Mouse (Mus musculus): ENCODE data around the gene Trim31. TPM values are rescaled to one million over a fixed set of nuclear protein-coding genes. Genes with fewer than 3 reads are reported as not detected.
"Not testable (repeated sequence)": the region's sequence is repeated elsewhere in the genome, so short reads cannot be mapped to it uniquely, and the experiment has no call there.

Gene Trim31
- total RNA-seq, 1 experiment: not detected

DNA sequence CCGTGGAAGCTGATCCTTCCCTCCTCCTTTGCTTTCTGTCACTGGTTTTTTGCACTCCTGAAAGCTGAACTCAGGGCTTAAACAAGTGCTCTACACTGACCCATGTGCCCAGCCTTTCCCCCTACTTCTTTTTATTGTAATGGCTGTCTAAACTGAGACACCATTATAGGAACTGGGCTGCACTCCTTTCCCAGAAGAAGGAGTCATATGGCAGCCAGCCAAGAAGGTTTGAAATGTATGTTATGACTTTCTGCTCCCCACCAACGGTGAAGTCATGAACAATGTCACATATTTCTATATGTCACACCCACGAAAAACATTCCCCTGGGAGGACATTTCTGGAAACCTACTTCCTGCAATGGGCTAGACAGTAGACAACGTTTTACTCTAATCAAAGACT, 23.3 kb upstream of the Trim31 start:
- Histone ChIP-seq H3K4me1 (ENCODE audit: control insufficient read depth in 2 of 2, insufficient read depth in 2 of 2, low read length in 2 of 2, poor library complexity in 1 of 2) (peaks cover 0 to 3% of the 10 kb centered on the region in 2 experiments; a peak in 1 of 4 replicates), H3K9me3 (ENCODE audit: control insufficient read depth, insufficient read depth, low read depth, low read length) (no peaks in the 10 kb centered on the region), H3K36me3 (ENCODE audit: control insufficient read depth, insufficient read depth, low read length, poor library complexity, severe bottlenecking) (no peaks in the 10 kb centered on the region), H3K27ac (ENCODE audit: insufficient read depth, low read depth, low read length, poor library complexity, severe bottlenecking) (no peak overlapping the region), H3K4me3 (ENCODE audit: insufficient read depth in 1 of 2, low read depth in 1 of 2, low read length in 2 of 2, poor library complexity in 1 of 2, severe bottlenecking in 1 of 2) (no peak overlapping the region), H3K9ac (ENCODE audit: insufficient read depth, low read depth, low read length, poor library complexity, severe bottlenecking) (no peak overlapping the region)
- no peak for DNase-seq (ENCODE audit: low read depth, low spot score)
- TF ChIP-seq MAFK (IDR thresholded peaks at IDR 0.05; ENCODE audit: insufficient read depth, low read depth, low read length): no peak
- no peak for TF ChIP-seq CHD2 (IDR thresholded peaks at IDR 0.05; ENCODE audit: low read depth, low read length)
- no peak for TF ChIP-seq ZNF384 (IDR thresholded peaks at IDR 0.05; ENCODE audit: low read depth, low read length)
- no peak for TF ChIP-seq HCFC1 (IDR thresholded peaks at IDR 0.05; ENCODE audit: borderline replicate concordance, insufficient read depth, low read length)
- TF ChIP-seq ZC3H11A (IDR thresholded peaks at IDR 0.05; ENCODE audit: borderline replicate concordance, low read depth, low read length): no peak
- in situ Hi-C loops (cut with MboI; ENCODE audit: low sequenced_read_pairs in 2 of 2, unreplicated experiment in 2 of 2): no loop called here

DNA sequence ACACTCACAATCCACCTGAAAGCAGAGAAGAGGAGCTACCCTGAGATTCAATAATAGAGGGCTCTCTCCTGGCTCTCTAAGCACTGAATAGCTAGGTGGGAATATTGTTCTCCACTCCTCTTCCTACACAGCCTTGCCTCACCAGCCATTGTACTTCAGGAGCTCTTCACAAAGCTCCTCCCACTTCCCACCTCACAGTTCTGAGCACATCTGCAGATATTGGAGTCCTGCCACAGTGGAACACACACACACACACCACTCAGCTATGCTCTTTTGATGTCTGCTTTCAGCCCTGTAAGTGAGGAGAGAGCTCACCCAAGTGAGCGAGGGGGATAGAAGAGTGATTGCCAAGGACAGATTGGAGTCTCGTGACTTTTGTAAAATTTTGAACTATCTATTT, 14.6 kb upstream of the Trim31 start:
- Histone ChIP-seq H3K36me3 (ENCODE audit: control insufficient read depth, insufficient read depth, low read length, poor library complexity, severe bottlenecking) (no peaks in the 10 kb centered on the region), H3K4me3 (ENCODE audit: insufficient read depth in 1 of 2, low read depth in 1 of 2, low read length in 2 of 2, poor library complexity in 1 of 2, severe bottlenecking in 1 of 2) (no peak overlapping the region), H3K9me3 (ENCODE audit: control insufficient read depth, insufficient read depth, low read depth, low read length) (no peaks in the 10 kb centered on the region), H3K4me1 (ENCODE audit: control insufficient read depth in 2 of 2, insufficient read depth in 2 of 2, low read length in 2 of 2, poor library complexity in 1 of 2) (no peaks in the 10 kb centered on the region), H3K9ac (ENCODE audit: insufficient read depth, low read depth, low read length, poor library complexity, severe bottlenecking) (no peak overlapping the region), H3K27ac (ENCODE audit: insufficient read depth, low read depth, low read length, poor library complexity, severe bottlenecking) (no peak overlapping the region)
- TF ChIP-seq MAFK (IDR thresholded peaks at IDR 0.05; ENCODE audit: insufficient read depth, low read depth, low read length) (no peak), CHD2 (IDR thresholded peaks at IDR 0.05; ENCODE audit: low read depth, low read length) (no peak), HCFC1 (IDR thresholded peaks at IDR 0.05; ENCODE audit: borderline replicate concordance, insufficient read depth, low read length) (no peak), ZNF384 (IDR thresholded peaks at IDR 0.05; ENCODE audit: low read depth, low read length) (no peak), ZC3H11A (IDR thresholded peaks at IDR 0.05; ENCODE audit: borderline replicate concordance, low read depth, low read length) (no peak)
- no peak for DNase-seq (ENCODE audit: low read depth, low spot score)
- in situ Hi-C loops (cut with MboI; ENCODE audit: low sequenced_read_pairs in 2 of 2, unreplicated experiment in 2 of 2): no loop called here

DNA sequence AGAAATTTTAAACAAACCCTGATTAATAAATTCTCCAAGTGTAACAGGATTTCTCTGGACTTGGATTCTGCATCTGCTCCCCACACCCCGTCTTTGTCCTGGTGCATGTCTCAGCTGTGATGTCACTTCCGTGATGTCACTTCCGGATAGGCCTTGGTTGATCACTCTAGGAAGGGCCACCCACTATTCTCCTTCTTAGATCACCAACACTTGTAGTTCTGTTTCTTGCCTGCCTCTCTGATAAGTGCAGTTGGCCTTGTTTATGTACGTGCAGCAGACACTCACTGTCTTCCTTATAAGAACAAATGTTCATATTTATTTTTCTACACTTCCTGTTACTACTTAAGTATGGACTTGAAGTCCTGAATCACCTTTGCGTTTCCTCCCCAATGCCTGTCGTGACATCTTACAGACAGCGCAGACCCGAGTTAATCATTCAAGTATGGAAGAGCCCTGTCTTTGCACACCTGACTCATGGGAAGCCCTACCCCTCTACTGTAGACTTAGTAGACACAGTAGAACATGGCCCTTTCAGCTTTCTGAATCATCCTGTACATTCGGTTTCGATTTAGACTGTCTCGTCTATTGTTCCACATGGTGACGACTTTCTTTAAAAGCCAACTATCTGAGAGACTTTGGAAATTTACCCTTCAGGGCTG, 12.7 kb upstream of the Trim31 start:
- no peaks in the 10 kb centered on the region for H3K4me1 ChIP-seq (ENCODE audit: control insufficient read depth in 2 of 2, insufficient read depth in 2 of 2, low read length in 2 of 2, poor library complexity in 1 of 2)
- DNase-seq (ENCODE audit: low read depth, low spot score): no peak

DNA sequence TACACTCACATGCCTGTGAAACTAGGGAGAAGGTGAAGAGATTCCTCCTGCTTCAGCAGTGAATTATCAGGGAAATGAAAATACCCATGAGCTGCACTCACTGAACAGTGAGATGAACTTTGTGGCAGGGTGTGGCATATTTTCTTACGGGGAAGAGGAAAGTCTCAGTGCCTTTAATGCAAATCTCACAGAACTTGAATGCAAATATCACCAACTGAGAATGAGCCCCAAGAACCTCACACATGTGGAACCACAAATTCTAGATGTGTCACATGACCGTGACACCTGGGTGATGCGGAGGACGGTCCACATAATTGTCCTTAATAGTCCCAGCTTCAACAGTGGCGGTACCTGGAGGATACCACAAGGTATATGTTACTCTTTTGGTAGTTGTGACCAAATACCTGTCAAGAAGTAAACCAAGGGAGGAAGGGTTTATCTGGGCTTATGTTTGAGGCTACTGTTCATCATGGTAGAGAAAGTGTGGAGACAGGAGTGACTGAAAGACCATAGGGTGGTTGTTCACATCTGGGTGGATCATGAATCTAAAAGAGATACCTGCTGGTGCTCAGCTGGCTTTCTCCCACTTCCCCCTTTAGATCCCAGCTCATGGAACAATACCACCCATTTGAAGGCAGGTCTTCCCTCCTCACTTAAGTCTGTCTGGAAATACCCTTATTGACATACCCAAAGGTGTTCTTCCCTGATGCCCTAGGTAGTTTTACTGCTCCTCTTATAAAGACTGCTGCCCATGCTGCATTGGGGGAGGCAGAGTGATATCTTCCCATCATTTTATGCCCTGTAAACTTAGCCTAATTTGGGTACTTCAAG, 7.6 kb upstream of the Trim31 start, which contains the start of gene Trim40:
TSS of gene Trim40 (minus strand) at position 51 of the 831 bp plus-strand sequence.
- no peak within 1 kb of the TSS for H3K27ac ChIP-seq (ENCODE audit: insufficient read depth, low read depth, low read length, poor library complexity, severe bottlenecking)
- H3K36me3 ChIP-seq (ENCODE audit: control insufficient read depth, insufficient read depth, low read length, poor library complexity, severe bottlenecking): no peaks in the 10 kb centered on the region
- no peaks in the 10 kb centered on the region for H3K4me1 ChIP-seq (ENCODE audit: control insufficient read depth in 2 of 2, insufficient read depth in 2 of 2, low read length in 2 of 2, poor library complexity in 1 of 2)
- no peak within 1 kb of the TSS for H3K9ac ChIP-seq (ENCODE audit: insufficient read depth, low read depth, low read length, poor library complexity, severe bottlenecking)
- no peak for DNase-seq (ENCODE audit: low read depth, low spot score)
- no peak for TF ChIP-seq HCFC1 (IDR thresholded peaks at IDR 0.05; ENCODE audit: borderline replicate concordance, insufficient read depth, low read length)
- TF ChIP-seq ZNF384 (IDR thresholded peaks at IDR 0.05; ENCODE audit: low read depth, low read length): no peak
- no peak for TF ChIP-seq CHD2 (IDR thresholded peaks at IDR 0.05; ENCODE audit: low read depth, low read length)
- no peak for TF ChIP-seq MAFK (IDR thresholded peaks at IDR 0.05; ENCODE audit: insufficient read depth, low read depth, low read length)
- no peak for TF ChIP-seq ZC3H11A (IDR thresholded peaks at IDR 0.05; ENCODE audit: borderline replicate concordance, low read depth, low read length)
- H3K4me3 ChIP-seq (ENCODE audit: insufficient read depth in 1 of 2, low read depth in 1 of 2, low read length in 2 of 2, poor library complexity in 1 of 2, severe bottlenecking in 1 of 2): no peak within 1 kb of the TSS
- no peaks in the 10 kb centered on the region for H3K9me3 ChIP-seq (ENCODE audit: control insufficient read depth, insufficient read depth, low read depth, low read length)
- in situ Hi-C loops (cut with MboI; ENCODE audit: low sequenced_read_pairs in 2 of 2, unreplicated experiment in 2 of 2): loop anchor here (5.0 to 10.0 kb wide), 2 partner anchors 312 to 315 kb away; partner anchors contain the start of gene Olfr94 (in 2 of the 2)

More for the DNA sequence above, 12.7 kb upstream of the Trim31 start:
- no peaks in the 10 kb centered on the region for H3K9me3 ChIP-seq (ENCODE audit: control insufficient read depth, insufficient read depth, low read depth, low read length)
- in situ Hi-C loops (cut with MboI; ENCODE audit: low sequenced_read_pairs in 2 of 2, unreplicated experiment in 2 of 2): no loop called here
- no peak for TF ChIP-seq HCFC1 (IDR thresholded peaks at IDR 0.05; ENCODE audit: borderline replicate concordance, insufficient read depth, low read length)
- TF ChIP-seq CHD2 (IDR thresholded peaks at IDR 0.05; ENCODE audit: low read depth, low read length): no peak
- TF ChIP-seq MAFK (IDR thresholded peaks at IDR 0.05; ENCODE audit: insufficient read depth, low read depth, low read length): no peak
- H3K4me3 ChIP-seq (ENCODE audit: insufficient read depth in 1 of 2, low read depth in 1 of 2, low read length in 2 of 2, poor library complexity in 1 of 2, severe bottlenecking in 1 of 2): no peak overlapping the region
- no peak overlapping the region for H3K9ac ChIP-seq (ENCODE audit: insufficient read depth, low read depth, low read length, poor library complexity, severe bottlenecking)
- no peaks in the 10 kb centered on the region for H3K36me3 ChIP-seq (ENCODE audit: control insufficient read depth, insufficient read depth, low read length, poor library complexity, severe bottlenecking)
- H3K27ac ChIP-seq (ENCODE audit: insufficient read depth, low read depth, low read length, poor library complexity, severe bottlenecking): no peak overlapping the region

DNA sequence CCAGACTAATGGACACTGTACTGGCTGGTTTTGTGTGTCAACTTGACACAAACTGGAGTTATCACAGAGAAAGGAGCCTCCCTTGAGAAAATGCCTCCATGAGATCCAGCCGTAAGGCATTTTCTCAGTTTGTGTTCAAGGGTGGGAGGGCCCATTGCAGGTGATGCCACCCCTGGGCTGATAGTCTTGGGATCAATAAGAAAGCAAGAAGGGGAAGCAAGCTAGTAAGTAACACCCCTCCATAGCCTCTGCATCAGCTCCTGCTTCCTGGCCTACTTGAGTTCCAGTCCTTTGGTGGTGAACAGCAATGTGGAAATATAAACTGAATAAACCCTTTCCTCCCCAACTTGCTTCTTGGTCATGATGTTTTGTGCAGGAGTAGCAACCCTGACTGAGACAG, 6.4 kb upstream of the Trim31 start:
- H3K36me3 ChIP-seq (ENCODE audit: control insufficient read depth, insufficient read depth, low read length, poor library complexity, severe bottlenecking); H3K27ac ChIP-seq (ENCODE audit: insufficient read depth, low read depth, low read length, poor library complexity, severe bottlenecking); H3K4me1 ChIP-seq (ENCODE audit: control insufficient read depth in 2 of 2, insufficient read depth in 2 of 2, low read length in 2 of 2, poor library complexity in 1 of 2); H3K4me3 ChIP-seq (ENCODE audit: insufficient read depth in 1 of 2, low read depth in 1 of 2, low read length in 2 of 2, poor library complexity in 1 of 2, severe bottlenecking in 1 of 2); DNase-seq (ENCODE audit: low read depth, low spot score); H3K9ac ChIP-seq (ENCODE audit: insufficient read depth, low read depth, low read length, poor library complexity, severe bottlenecking); H3K9me3 ChIP-seq (ENCODE audit: control insufficient read depth, insufficient read depth, low read depth, low read length): not testable (repeated sequence)
- in situ Hi-C loops (cut with MboI; ENCODE audit: low sequenced_read_pairs in 2 of 2, unreplicated experiment in 2 of 2): loop anchor here (5.0 to 10.0 kb wide), 2 partner anchors 311 to 313 kb away; partner anchors contain the start of gene Olfr94 (in 2 of the 2)

All from ES-E14 (cell line).